Mouse (Mus musculus): ENCODE data around the gene Tulp3. TPM values are rescaled to one million over a fixed set of nuclear protein-coding genes. Genes with fewer than 3 reads are reported as not detected.

The Tulp3 gene
- polyA plus RNA-seq (2012; rRNA removed): 2.0 and 2.4 TPM in 2 replicates

GRCm38 (mm10) chr6:128355726-128356416 is at the start of gene Tulp3:
Gene Tulp3, minus strand, starts transcription at chr6:128355851.
- WGBS: under 1% methylated on average over 42 of the region's 42 CpGs
- TF ChIP-seq CTCF (IDR thresholded peaks at IDR 0.05; ENCODE audit: extremely low read depth, insufficient read length, insufficient replicate concordance, low read depth, low read length) (no peak), POLR2A (IDR thresholded peaks at IDR 0.05; ENCODE audit: low read depth, low read length) (no peak; the same call in 1 of the 2 replicates)

GRCm38 (mm10) chr6:128404708-128405107 is 49.1 kb upstream of the Tulp3 start:
- Histone ChIP-seq H3K27me3 (ENCODE audit: control insufficient read depth, insufficient read depth, low read length) (no peaks in the 10 kb centered on the region), H3K36me3 (ENCODE audit: control insufficient read depth, insufficient read depth, low read length) (peaks cover 13% of the 10 kb centered on the region), H3K4me1 (ENCODE audit: control insufficient read depth, insufficient read depth, insufficient read length, low read length) (no peaks in the 10 kb centered on the region), H3K27ac (ENCODE audit: insufficient read depth, low read depth, low read length) (no peak overlapping the region), H3K4me3 (ENCODE audit: low read depth, low read length) (no peak overlapping the region)
- WGBS: 51% methylated on average over 5 of the region's 5 CpGs
- TF ChIP-seq CTCF (IDR thresholded peaks at IDR 0.05; ENCODE audit: extremely low read depth, insufficient read length, insufficient replicate concordance, low read depth, low read length) (no peak), POLR2A (IDR thresholded peaks at IDR 0.05; ENCODE audit: low read depth, low read length) (no peak)

More at GRCm38 (mm10) chr6:128355726-128356416, at the start of gene Tulp3:
- no peaks in the 10 kb centered on the region for H3K27me3 ChIP-seq (ENCODE audit: control insufficient read depth, insufficient read depth, low read length)
- H3K27ac ChIP-seq (ENCODE audit: insufficient read depth, low read depth, low read length): no peak within 1 kb of the TSS
- H3K36me3 ChIP-seq (ENCODE audit: control insufficient read depth, insufficient read depth, low read length): peaks cover 7% of the 10 kb centered on the region
- H3K4me3 ChIP-seq (ENCODE audit: low read depth, low read length): peak within 1 kb of the TSS; percentile 61
- peaks cover 5% of the 10 kb centered on the region for H3K4me1 ChIP-seq (ENCODE audit: control insufficient read depth, insufficient read depth, insufficient read length, low read length)

GRCm38 (mm10) chr6:128399421-128400185 is 44.0 kb upstream of the Tulp3 start:
- Histone ChIP-seq H3K36me3 (ENCODE audit: control insufficient read depth, insufficient read depth, low read length) (no peaks in the 10 kb centered on the region), H3K4me3 (ENCODE audit: low read depth, low read length) (peak overlapping the region; percentile 40), H3K27ac (ENCODE audit: insufficient read depth, low read depth, low read length) (no peak overlapping the region), H3K27me3 (ENCODE audit: control insufficient read depth, insufficient read depth, low read length) (no peaks in the 10 kb centered on the region; the same call in 1 of the 2 replicates), H3K4me1 (ENCODE audit: control insufficient read depth, insufficient read depth, insufficient read length, low read length) (peaks cover 4% of the 10 kb centered on the region; the same call in 1 of the 2 replicates)
- TF ChIP-seq POLR2A (IDR thresholded peaks at IDR 0.05; ENCODE audit: low read depth, low read length) (no peak), CTCF (IDR thresholded peaks at IDR 0.05; ENCODE audit: extremely low read depth, insufficient read length, insufficient replicate concordance, low read depth, low read length) (no peak)
- WGBS: 26% methylated on average over 21 of the region's 21 CpGs

- TF ChIP-seq POLR2A (IDR thresholded peaks at IDR 0.05; ENCODE audit: low read depth, low read length) (no peak), CTCF (IDR thresholded peaks at IDR 0.05; ENCODE audit: extremely low read depth, insufficient read length, insufficient replicate concordance, low read depth, low read length) (no peak)
- H3K27me3 ChIP-seq (ENCODE audit: control insufficient read depth, insufficient read depth, low read length): no peaks in the 10 kb centered on the region; the same call in 1 of the 2 replicates
- H3K4me1 ChIP-seq (ENCODE audit: control insufficient read depth, insufficient read depth, insufficient read length, low read length): peaks cover 4% of the 10 kb centered on the region; the same call in 1 of the 2 replicates
- H3K27ac ChIP-seq (ENCODE audit: insufficient read depth, low read depth, low read length): no peak within 1 kb of the TSS
- 73% methylated on average over 3 of the region's 3 CpGs for WGBS
- peak within 1 kb of the TSS; percentile 40 for H3K4me3 ChIP-seq (ENCODE audit: low read depth, low read length)
- no peaks in the 10 kb centered on the region for H3K36me3 ChIP-seq (ENCODE audit: control insufficient read depth, insufficient read depth, low read length)
Measured at GRCm38 (mm10) chr6:128398996-128399395, 43.3 kb upstream of the Tulp3 start, which contains the start of gene Nrip2. Gene Nrip2, plus strand, starts transcription at chr6:128399296.

- Histone ChIP-seq H3K27ac (ENCODE audit: insufficient read depth, low read depth, low read length) (no peak overlapping the region), H3K36me3 (ENCODE audit: control insufficient read depth, insufficient read depth, low read length) (no peaks in the 10 kb centered on the region), H3K4me3 (ENCODE audit: low read depth, low read length) (no peak overlapping the region), H3K4me1 (ENCODE audit: control insufficient read depth, insufficient read depth, insufficient read length, low read length) (peaks cover 4% of the 10 kb centered on the region; the same call in 1 of the 2 replicates), H3K27me3 (ENCODE audit: control insufficient read depth, insufficient read depth, low read length) (no peaks in the 10 kb centered on the region; the same call in 1 of the 2 replicates)
- TF ChIP-seq POLR2A (IDR thresholded peaks at IDR 0.05; ENCODE audit: low read depth, low read length): no peak
- TF ChIP-seq CTCF (IDR thresholded peaks at IDR 0.05; ENCODE audit: extremely low read depth, insufficient read length, insufficient replicate concordance, low read depth, low read length): no peak
- 59% methylated on average over 7 of the region's 7 CpGs for WGBS
Measured at GRCm38 (mm10) chr6:128397574-128398261, 42.1 kb upstream of the Tulp3 start.

GRCm38 (mm10) chr6:128390683-128391082 is 35.0 kb upstream of the Tulp3 start:
- Histone ChIP-seq H3K4me1 (ENCODE audit: control insufficient read depth, insufficient read depth, insufficient read length, low read length) (peaks cover 2% of the 10 kb centered on the region; the same call in 1 of the 2 replicates), H3K27ac (ENCODE audit: insufficient read depth, low read depth, low read length) (no peak overlapping the region), H3K4me3 (ENCODE audit: low read depth, low read length) (no peak overlapping the region), H3K36me3 (ENCODE audit: control insufficient read depth, insufficient read depth, low read length) (no peaks in the 10 kb centered on the region), H3K27me3 (ENCODE audit: control insufficient read depth, insufficient read depth, low read length) (no peaks in the 10 kb centered on the region)
- TF ChIP-seq CTCF (IDR thresholded peaks at IDR 0.05; ENCODE audit: extremely low read depth, insufficient read length, insufficient replicate concordance, low read depth, low read length): no peak
- TF ChIP-seq POLR2A (IDR thresholded peaks at IDR 0.05; ENCODE audit: low read depth, low read length): no peak
- WGBS: 23% methylated on average over 1 of the region's 1 CpGs

Measured in small intestine, adult 2 months (tissue).